Mouse (Mus musculus): ENCODE measurements around the gene Prrx2. TPM values are rescaled to one million over a fixed set of nuclear protein-coding genes. Genes with fewer than 3 reads are reported as not detected.
A peak's percentile ranks its signal among the peaks of the same experiment; 100 is the strongest.
"Not testable (repeated sequence)": the region's sequence is repeated elsewhere in the genome, so short reads cannot be mapped to it uniquely, and the experiment has no call there.

Gene Prrx2
- total and polyA plus RNA-seq, 2 experiments from 2014 or later: 5.6 to 6.7 TPM

DNA sequence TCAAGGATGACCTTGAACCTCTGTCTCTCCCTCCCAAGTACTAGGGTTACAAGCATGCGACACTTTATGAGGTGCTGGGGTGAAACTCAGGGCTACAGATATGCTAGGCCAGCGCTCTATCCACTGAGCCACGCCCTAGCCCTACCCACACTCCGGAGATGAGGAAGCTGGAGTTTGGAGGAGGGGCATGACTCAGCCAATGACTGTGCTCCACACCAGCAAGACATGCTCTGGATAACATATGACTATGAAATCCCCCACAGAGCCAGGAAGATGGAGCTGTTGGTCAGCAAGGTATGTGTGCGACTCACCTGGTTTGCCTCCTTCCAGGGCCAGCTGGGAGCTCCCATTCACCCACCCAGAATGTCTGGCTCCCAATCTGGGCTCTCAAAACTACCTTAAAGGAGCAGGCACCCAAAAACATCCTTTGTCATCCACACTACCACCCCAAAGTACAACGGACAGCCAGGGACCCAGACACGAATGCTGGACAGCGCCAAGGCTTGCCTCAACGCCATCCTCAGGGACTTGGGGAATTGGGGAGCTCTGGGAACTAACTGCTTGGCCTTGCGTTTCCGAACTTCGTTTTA, 94.2 kb downstream of the Prrx2 start:
- H3K9ac ChIP-seq (replicated peaks; ENCODE audit: low read length): peak overlapping the region; percentile 53; the same call in 1 of the 2 replicates
- no peaks in the 10 kb centered on the region for H3K36me3 ChIP-seq (ENCODE audit: insufficient read depth, low read length)
- H3K4me1 ChIP-seq (ENCODE audit: insufficient read depth, low read length): peaks cover 6% of the 10 kb centered on the region; the same call in 1 of the 2 replicates
- ATAC-seq (peak; percentile 8; the same call in 1 of the 2 replicates), DNase-seq (ENCODE audit: low spot score) (no peak)
- no peak for TF ChIP-seq CTCF (IDR thresholded peaks at IDR 0.05; ENCODE audit: low read depth)
- peak overlapping the region; percentile 64 for H3K4me2 ChIP-seq (ENCODE audit: low read depth, low read length)
- peak overlapping the region; percentile 82; the same call in 1 of the 2 replicates for H3K27ac ChIP-seq
- no peaks in the 10 kb centered on the region for H3K9me3 ChIP-seq (ENCODE audit: low read length)
- 30% methylated on average over 12 of the region's 12 CpGs for WGBS
- H3K4me3 ChIP-seq (ENCODE audit: low read length): peak overlapping the region; percentile 25; the same call in 1 of the 2 replicates
- H3K27me3 ChIP-seq (ENCODE audit: insufficient read depth, low read length): no peaks in the 10 kb centered on the region

DNA sequence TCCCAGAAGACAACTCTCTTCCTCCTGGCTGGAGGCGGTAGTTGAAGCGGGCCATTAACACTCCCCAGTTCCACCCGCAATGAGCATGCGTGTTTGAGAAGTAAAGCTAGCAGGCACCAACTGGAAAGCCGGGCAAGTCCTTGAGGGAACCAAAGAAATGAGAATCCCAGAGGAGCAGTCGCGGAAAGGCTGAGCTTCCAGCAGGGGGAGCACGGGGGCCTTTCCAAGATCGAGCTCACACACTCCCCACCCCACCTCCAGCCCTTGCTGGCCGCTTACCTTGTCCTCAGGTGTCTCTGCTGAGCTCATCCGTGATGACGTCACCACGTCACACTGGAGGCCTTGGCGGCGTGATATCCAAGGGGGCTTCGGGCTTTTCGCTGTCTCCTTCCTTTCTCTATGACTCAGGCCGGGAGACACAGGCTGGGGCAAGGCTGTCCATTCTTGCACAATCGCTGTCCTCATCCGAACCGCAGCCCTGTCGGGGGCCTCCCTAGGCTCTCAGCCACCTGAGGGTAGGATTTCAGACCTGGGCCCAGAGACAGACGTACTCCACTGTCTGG, 94.8 kb downstream of the Prrx2 start, which contains the start of gene Ptges:
TSS of gene Ptges (minus strand) at position 381 of the 563 bp plus-strand sequence.
- peak; percentile 90 for DNase-seq (ENCODE audit: low spot score)
- no peaks in the 10 kb centered on the region for H3K36me3 ChIP-seq (ENCODE audit: insufficient read depth, low read length)
- peak within 1 kb of the TSS; percentile 25 for H3K4me3 ChIP-seq (ENCODE audit: low read length)
- H3K27ac ChIP-seq: peak within 1 kb of the TSS; percentile 82
- peak within 1 kb of the TSS; percentile 53 for H3K9ac ChIP-seq (replicated peaks; ENCODE audit: low read length)
- TF ChIP-seq CTCF (IDR thresholded peaks at IDR 0.05; ENCODE audit: low read depth): peak; percentile 80
- no peaks in the 10 kb centered on the region for H3K27me3 ChIP-seq (ENCODE audit: insufficient read depth, low read length)
- peak; percentile 85 for ATAC-seq
- H3K4me1 ChIP-seq (ENCODE audit: insufficient read depth, low read length): peaks cover 6% of the 10 kb centered on the region; the same call in 1 of the 2 replicates
- 3% methylated on average over 23 of the region's 23 CpGs for WGBS
- H3K9me3 ChIP-seq (ENCODE audit: low read length): no peaks in the 10 kb centered on the region
- peak within 1 kb of the TSS; percentile 64 for H3K4me2 ChIP-seq (ENCODE audit: low read depth, low read length)

GRCm38 (mm10) chr2:30930846-30931245, 96.1 kb downstream of the Prrx2 start:
- H3K9me3 ChIP-seq (ENCODE audit: low read length); H3K4me2 ChIP-seq (ENCODE audit: low read depth, low read length); H3K4me1 ChIP-seq (ENCODE audit: insufficient read depth, low read length); H3K9ac ChIP-seq (replicated peaks; ENCODE audit: low read length); H3K4me3 ChIP-seq (ENCODE audit: low read length); ATAC-seq; H3K27me3 ChIP-seq (ENCODE audit: insufficient read depth, low read length); DNase-seq (ENCODE audit: low spot score); H3K36me3 ChIP-seq (ENCODE audit: insufficient read depth, low read length); H3K27ac ChIP-seq: not testable (repeated sequence)
- WGBS: 87% methylated on average over 2 of the region's 2 CpGs

Other genes with a start within 250 kb of the Prrx2 start
- 1.3 and 4.6 TPM in 2 replicates for gene Cstad, start 239.9 kb upstream of the Prrx2 start, total RNA-seq (2014; rRNA removed)
- 0.54 TPM in 1 of 2 replicates, not detected in the other for gene Cstad, start 239.9 kb upstream of the Prrx2 start, polyA plus RNA-seq (2015; fragmentation: Nextera tagmentation; extraction: Ambion mirVana)
- 0.75 and 2.4 TPM in 2 replicates for gene 1700001O22Rik, start 31.3 kb upstream of the Prrx2 start, total RNA-seq (2014; rRNA removed)
- 1.8 and 2.6 TPM in 2 replicates for gene 1700001O22Rik, start 31.3 kb upstream of the Prrx2 start, polyA plus RNA-seq (2015; fragmentation: Nextera tagmentation; extraction: Ambion mirVana)
- gene Ntmt1, start 27.1 kb upstream of the Prrx2 start, total RNA-seq (2014; rRNA removed): 79.5 and 96.3 TPM in 2 replicates
- gene Ntmt1, start 27.1 kb upstream of the Prrx2 start, polyA plus RNA-seq (2015; fragmentation: Nextera tagmentation; extraction: Ambion mirVana): 95.9 and 99.6 TPM in 2 replicates
- 49.1 and 53.5 TPM in 2 replicates for gene Asb6, start 4.6 kb upstream of the Prrx2 start, total RNA-seq (2014; rRNA removed)
- 36.6 and 37.4 TPM in 2 replicates for gene Asb6, start 4.6 kb upstream of the Prrx2 start, polyA plus RNA-seq (2015; fragmentation: Nextera tagmentation; extraction: Ambion mirVana)
- gene Ptges, start 94.9 kb downstream of the Prrx2 start, total RNA-seq (2014; rRNA removed): 3.6 and 13.3 TPM in 2 replicates
- 8.4 and 9.0 TPM in 2 replicates for gene Ptges, start 94.9 kb downstream of the Prrx2 start, polyA plus RNA-seq (2015; fragmentation: Nextera tagmentation; extraction: Ambion mirVana)
- gene Tor1b, start 118.0 kb downstream of the Prrx2 start, total RNA-seq (2014; rRNA removed): 22.9 and 25.4 TPM in 2 replicates
- 18.7 and 20.4 TPM in 2 replicates for gene Tor1b, start 118.0 kb downstream of the Prrx2 start, polyA plus RNA-seq (2015; fragmentation: Nextera tagmentation; extraction: Ambion mirVana)
- 62.4 and 64.0 TPM in 2 replicates for gene Tor1a, start 133.0 kb downstream of the Prrx2 start, total RNA-seq (2014; rRNA removed)
- gene Tor1a, start 133.0 kb downstream of the Prrx2 start, polyA plus RNA-seq (2015; fragmentation: Nextera tagmentation; extraction: Ambion mirVana): 81.5 and 83.2 TPM in 2 replicates
- gene BC005624, start 147.2 kb downstream of the Prrx2 start, total RNA-seq (2014; rRNA removed): 19.7 and 22.2 TPM in 2 replicates
- gene BC005624, start 147.2 kb downstream of the Prrx2 start, polyA plus RNA-seq (2015; fragmentation: Nextera tagmentation; extraction: Ambion mirVana): 84.8 and 89.5 TPM in 2 replicates
- 43.0 and 49.9 TPM in 2 replicates for gene Usp20, start 147.3 kb downstream of the Prrx2 start, total RNA-seq (2014; rRNA removed)
- gene Usp20, start 147.3 kb downstream of the Prrx2 start, polyA plus RNA-seq (2015; fragmentation: Nextera tagmentation; extraction: Ambion mirVana): 30.4 and 32.0 TPM in 2 replicates

Data from hindbrain, postnatal 0 days (tissue).